22 mouse cellular contexts compared by ENCODE assay signal in the genomic region with DNA sequence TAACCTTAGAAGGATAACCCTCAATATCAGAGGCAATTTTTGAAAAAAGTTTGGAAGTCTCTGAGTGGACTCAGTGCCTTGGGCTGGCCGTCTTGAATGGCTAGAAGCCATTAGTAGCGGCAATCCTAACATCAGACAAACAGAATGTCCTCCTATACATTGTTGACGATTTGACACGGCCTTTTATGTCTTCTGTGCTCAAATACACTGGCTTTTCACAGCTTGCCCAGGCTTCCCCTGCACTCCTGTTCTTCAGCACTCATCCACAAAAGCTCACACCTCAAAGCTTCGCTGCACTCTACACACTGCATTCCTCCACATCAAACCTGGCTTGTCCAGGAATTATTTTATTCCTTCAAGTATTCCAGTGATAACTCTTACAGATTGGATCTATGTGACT.
"Had no signal": no experiment of that assay in that cellular context is flagged by ENCODE, and none has a peak within 500 bp of the region (broad histone marks: within the 10 kb centered on the region; RNA-seq: fewer than 3 reads in every experiment).

No protein-coding gene starts in this region.

- H3K4me2 ChIP-seq: liver, embryonic 15.5 days; lung, embryonic 15.5 days; midbrain, embryonic 15.5 days; neural tube, embryonic 13.5 days; neural tube, embryonic 15.5 days had no signal

- H3K36me3 ChIP-seq: liver, embryonic 15.5 days; lung, embryonic 15.5 days; midbrain, embryonic 10.5 days; midbrain, embryonic 15.5 days; neural tube, embryonic 13.5 days; neural tube, embryonic 15.5 days had no signal

- H3K27me3 ChIP-seq: liver, embryonic 15.5 days; lung, embryonic 15.5 days; megakaryocyte, embryonic 14.5 days; midbrain, embryonic 15.5 days; neural tube, embryonic 13.5 days; neural tube, embryonic 15.5 days had no signal

- DNase-seq: liver, postnatal 0 days; lung, adult 2 months; lung, postnatal 14 days; lung, postnatal 36 days; retina, postnatal 1 day; right cerebral cortex, adult 18-20 months; right cerebral cortex, postnatal 25 days; right cerebral cortex, postnatal 4 days; spleen, adult 18-20 months; thymus, adult 18-20 months; thymus, postnatal 14 days; thymus, postnatal 36 days had no signal

- H3K4me1 ChIP-seq: liver, embryonic 15.5 days; lung, embryonic 15.5 days; megakaryocyte, embryonic 14.5 days; midbrain, embryonic 15.5 days; neural tube, embryonic 13.5 days; neural tube, embryonic 15.5 days had no signal

- H3K4me3 ChIP-seq: liver, embryonic 15.5 days; lung, embryonic 15.5 days; megakaryocyte, embryonic 14.5 days; midbrain, embryonic 10.5 days; midbrain, embryonic 15.5 days; myocyte; neural tube, embryonic 13.5 days; neural tube, embryonic 15.5 days had no signal

- H3K27ac ChIP-seq: liver, embryonic 15.5 days; lung, embryonic 15.5 days; macrophage; midbrain, embryonic 10.5 days; midbrain, embryonic 15.5 days; neural tube, embryonic 13.5 days; neural tube, embryonic 15.5 days had no signal

- H3K9ac ChIP-seq: liver, embryonic 15.5 days; liver, postnatal 0 days; lung, embryonic 15.5 days; midbrain, embryonic 15.5 days; neural tube, embryonic 13.5 days; neural tube, embryonic 15.5 days had no signal

- H3K9me3 ChIP-seq: liver, embryonic 15.5 days; lung, embryonic 15.5 days; midbrain, embryonic 10.5 days; midbrain, embryonic 15.5 days; neural tube, embryonic 13.5 days; neural tube, embryonic 15.5 days had no signal

- ATAC-seq: liver, postnatal 0 days; lung, postnatal 0 days; midbrain, embryonic 15.5 days had no signal
